Mouse (Mus musculus): ENCODE measurements at regions not wholly inside any gene's neighbourhood (a gene's known extent, or its start where the extent isn't known, plus 50 kb on each side); places are given as distances from the start of the nearest gene placed in this dataset.

DNA sequence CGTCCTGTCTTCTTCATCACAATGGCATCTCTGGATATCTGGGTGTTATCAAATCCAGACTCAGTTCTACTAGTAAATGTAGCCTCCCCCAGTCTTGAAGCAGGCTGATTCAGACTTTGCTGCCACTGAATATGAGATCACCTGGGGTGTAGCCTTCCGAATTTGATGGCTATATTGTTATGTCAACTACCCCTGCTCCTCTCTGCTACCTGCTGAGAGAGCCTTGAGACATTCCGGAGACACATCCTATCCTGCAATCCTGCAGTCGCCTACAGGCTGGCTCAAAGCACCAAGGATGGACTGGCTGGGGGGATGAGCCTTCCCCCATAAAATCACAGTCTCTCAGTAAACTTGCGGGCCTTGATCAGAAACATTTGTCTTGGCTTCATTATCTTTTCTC, 655.4 kb upstream of the Nrsn1 start:
- no peak for TF ChIP-seq CTCF (IDR thresholded peaks at IDR 0.05; ENCODE audit: control insufficient read depth, insufficient read depth, insufficient read length)
- TF ChIP-seq MYOD1 (IDR thresholded peaks at IDR 0.05; ENCODE audit: control insufficient read depth, insufficient read length, low read depth) = no peak
